Mouse (Mus musculus) MEL (cell line): ENCODE data around the gene Chmp2b.

ENCODE experiments used
- CTCF ChIP-seq, 3 experiments: IDR thresholded peaks in 2 of 3; conservative IDR thresholded peaks in 1 of 3; 2 replicates each; pipeline ENCODE4 v1.5.1; 2011 to 2012; ENCODE audit warnings: low read length in 3 of 3, low read depth in 2 of 3, mild to moderate bottlenecking in 2 of 3, improper control_type of control experiment in 1 of 3, inconsistent platforms in 1 of 3, mixed read lengths in 1 of 3, moderate library complexity in 1 of 3; ENCODE audit not compliant: control insufficient read depth in 1 of 3, insufficient read depth in 1 of 3, poor library complexity in 1 of 3, severe bottlenecking in 1 of 3
- EP300 ChIP-seq, 2 experiments: IDR thresholded peaks; 2 replicates each; pipeline ENCODE4 v1.6.1; 2011; ENCODE audit warnings: improper control_type of control experiment in 2 of 2, low read length in 2 of 2, low read depth in 1 of 2, mild to moderate bottlenecking in 1 of 2
- ETS1 ChIP-seq: IDR thresholded peaks from 2 replicates; pipeline ENCODE4 v1.6.1; 2012; ENCODE audit warnings: low read depth, mild to moderate bottlenecking, inconsistent platforms, low read length, improper control_type of control experiment, moderate library complexity
- GATA1 ChIP-seq: IDR thresholded peaks from 2 replicates; pipeline ENCODE4 v1.6.1; 2011; ENCODE audit warnings: low read depth, low read length, improper control_type of control experiment
- POLR2A ChIP-seq, 2 experiments: IDR thresholded peaks; 2 replicates each; pipeline ENCODE4 v1.6.1; 2011 to 2012; ENCODE audit warnings: low read length in 2 of 2, mild to moderate bottlenecking in 2 of 2, control low read depth in 1 of 2, improper control_type of control experiment in 1 of 2, low read depth in 1 of 2, moderate library complexity in 1 of 2; ENCODE audit not compliant: control insufficient read depth in 1 of 2, insufficient read depth in 1 of 2, poor library complexity in 1 of 2
- POLR2AphosphoS5 ChIP-seq: IDR thresholded peaks from 2 replicates; pipeline ENCODE4 v1.6.1; 2012; ENCODE audit warnings: low read depth, borderline replicate concordance, mild to moderate bottlenecking, inconsistent platforms, low read length, moderate library complexity, mixed read lengths
- RCOR1 ChIP-seq: IDR thresholded peaks from 2 replicates; pipeline ENCODE4 v1.6.1; 2012; ENCODE audit warnings: low read depth, mild to moderate bottlenecking, inconsistent platforms, low read length, improper control_type of control experiment
- SMC3 ChIP-seq: IDR thresholded peaks from 2 replicates; pipeline ENCODE4 v1.6.1; 2011; ENCODE audit warnings: low read depth, low read length, improper control_type of control experiment
- TAL1 ChIP-seq: IDR thresholded peaks from 2 replicates; pipeline ENCODE4 v1.6.1; 2012; ENCODE audit warnings: mild to moderate bottlenecking, inconsistent platforms, low read length, moderate library complexity, mixed read lengths
- TCF12 ChIP-seq: IDR thresholded peaks from 2 replicates; pipeline ENCODE4 v1.6.1; 2014; ENCODE audit warnings: low read depth, mild to moderate bottlenecking, inconsistent platforms, low read length, improper control_type of control experiment, moderate library complexity
- ZMIZ1 ChIP-seq: IDR thresholded peaks from 2 replicates; pipeline ENCODE4 v1.6.1; 2012; ENCODE audit warnings: low read depth, mild to moderate bottlenecking, inconsistent platforms, low read length, improper control_type of control experiment, moderate library complexity

DNA sequence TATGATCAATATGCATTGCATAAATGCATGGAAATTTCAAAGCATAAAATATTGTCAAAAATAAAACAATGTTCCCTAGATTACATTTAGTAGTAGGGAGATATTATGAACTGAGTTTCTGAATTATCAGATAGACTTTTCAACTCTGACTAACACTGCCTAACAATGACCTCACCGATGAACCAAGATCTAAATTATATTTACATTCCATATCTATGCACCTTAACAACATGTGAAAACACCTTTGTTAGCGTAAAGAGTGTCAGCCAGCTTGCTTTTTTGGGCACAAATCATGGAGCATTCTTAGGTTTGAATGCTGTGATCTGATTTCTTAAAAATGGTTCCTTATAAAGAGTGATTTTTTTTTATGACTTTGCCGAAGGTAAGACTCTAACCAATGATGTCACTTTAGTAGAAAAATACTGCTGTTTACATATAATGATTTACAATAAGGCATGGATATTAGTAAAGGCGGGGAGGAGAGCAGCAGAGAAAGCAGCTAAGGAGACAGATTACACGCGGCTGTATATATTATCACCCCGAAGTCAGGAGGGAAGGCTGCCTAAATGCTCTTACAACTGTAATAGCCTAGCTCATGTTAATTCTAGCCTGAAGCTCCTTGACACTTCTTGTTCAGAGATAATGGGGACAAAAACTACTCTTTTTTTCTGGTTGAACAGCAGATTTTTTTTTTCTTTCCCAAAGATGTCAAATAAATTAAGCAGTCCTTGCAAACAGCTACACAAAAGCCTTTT lies 23.8 kb upstream of the Chmp2b start:
- TF ChIP-seq EP300 (IDR thresholded peaks at IDR 0.05; ENCODE audit: low read depth in 1 of 2, low read length in 2 of 2) (no peak), CTCF (IDR thresholded peaks at IDR 0.05 in 2 of 3, conservative IDR thresholded peaks at IDR 0.05 in 1 of 3; ENCODE audit: control insufficient read depth in 1 of 3, insufficient read depth in 1 of 3, low read depth in 2 of 3, low read length in 3 of 3, poor library complexity in 1 of 3, severe bottlenecking in 1 of 3) (no peak), ZMIZ1 (no peak), ETS1 (no peak), RCOR1 (no peak), TCF12 (no peak), TAL1 (no peak), POLR2AphosphoS5 (no peak), POLR2A (IDR thresholded peaks at IDR 0.05; ENCODE audit: control insufficient read depth in 1 of 2, insufficient read depth in 1 of 2, low read depth in 1 of 2, low read length in 2 of 2, poor library complexity in 1 of 2) (no peak), SMC3 (no peak), GATA1 (no peak)
